Mouse (Mus musculus): ENCODE measurements around the gene Zfp148. TPM values are rescaled to one million over a fixed set of nuclear protein-coding genes. Genes with fewer than 3 reads are reported as not detected.
A peak's percentile ranks its signal among the peaks of the same experiment; 100 is the strongest.
"Not testable (repeated sequence)": the region's sequence is repeated elsewhere in the genome, so short reads cannot be mapped to it uniquely, and the experiment has no call there.

Zfp148 gene
- 59.0 and 62.5 TPM in 2 replicates for polyA plus RNA-seq (2016; fragmentation: Nextera tagmentation; extraction: Ambion mirVana)

- H3K9me3 ChIP-seq (replicated peaks); H3K27me3 ChIP-seq; H3K36me3 ChIP-seq: not testable (repeated sequence)
- WGBS: 4% methylated on average over 50 of the region's 50 CpGs
- Histone ChIP-seq H3K9ac (peak within 1 kb of the TSS; percentile 99), H3K4me1 (peaks cover 16% of the 10 kb centered on the region), H3K27ac (peak within 1 kb of the TSS; percentile 97), H3K4me2 (replicated peaks) (peak within 1 kb of the TSS; percentile 86), H3K4me3 (peak within 1 kb of the TSS; percentile 91)
- peak; percentile 91 for ATAC-seq (ENCODE audit: low FRiP score)
Measured at GRCm38 (mm10) chr16:33379944-33380881, at the start of gene Zfp148. Gene Zfp148 (plus strand): TSS chr16:33380836.

- ATAC-seq (ENCODE audit: low FRiP score): no peak
- no peak overlapping the region for H3K4me2 ChIP-seq (replicated peaks)
- no peaks in the 10 kb centered on the region for H3K36me3 ChIP-seq
- H3K9me3 ChIP-seq (replicated peaks): no peaks in the 10 kb centered on the region
- no peak overlapping the region for H3K27ac ChIP-seq
- H3K4me1 ChIP-seq: peaks cover 4% of the 10 kb centered on the region
- H3K4me3 ChIP-seq: no peak overlapping the region
- 84% methylated on average over 14 of the region's 14 CpGs for WGBS
- no peaks in the 10 kb centered on the region for H3K27me3 ChIP-seq
- no peak overlapping the region for H3K9ac ChIP-seq
Measured at GRCm38 (mm10) chr16:33333015-33333414, 47.6 kb upstream of the Zfp148 start.

GRCm38 (mm10) chr16:33337177-33337576, 43.5 kb upstream of the Zfp148 start:
- peaks cover 4% of the 10 kb centered on the region for H3K4me1 ChIP-seq
- H3K9me3 ChIP-seq (replicated peaks): no peaks in the 10 kb centered on the region
- H3K4me3 ChIP-seq: no peak overlapping the region
- no peaks in the 10 kb centered on the region for H3K27me3 ChIP-seq
- 18% methylated on average over 8 of the region's 8 CpGs for WGBS
- no peak overlapping the region for H3K27ac ChIP-seq
- ATAC-seq (ENCODE audit: low FRiP score): no peak
- no peaks in the 10 kb centered on the region for H3K36me3 ChIP-seq
- peak overlapping the region; percentile 26; the same call in 1 of the 2 replicates for H3K4me2 ChIP-seq (replicated peaks)
- no peak overlapping the region for H3K9ac ChIP-seq

- Histone ChIP-seq H3K9ac (no peak overlapping the region), H3K27me3 (no peaks in the 10 kb centered on the region), H3K27ac (no peak overlapping the region), H3K4me1 (peaks cover 4% of the 10 kb centered on the region), H3K9me3 (replicated peaks) (no peaks in the 10 kb centered on the region), H3K4me3 (no peak overlapping the region), H3K4me2 (replicated peaks) (no peak overlapping the region), H3K36me3 (no peaks in the 10 kb centered on the region)
- WGBS: 86% methylated on average over 10 of the region's 10 CpGs
- no peak for ATAC-seq (ENCODE audit: low FRiP score)
Measured at GRCm38 (mm10) chr16:33337681-33338080, 43.0 kb upstream of the Zfp148 start.

GRCm38 (mm10) chr16:33338492-33338891, 42.1 kb upstream of the Zfp148 start:
- Histone ChIP-seq H3K36me3 (no peaks in the 10 kb centered on the region), H3K4me3 (no peak overlapping the region), H3K4me1 (peaks cover 4% of the 10 kb centered on the region), H3K9ac (no peak overlapping the region), H3K27me3 (no peaks in the 10 kb centered on the region), H3K4me2 (replicated peaks) (no peak overlapping the region), H3K9me3 (replicated peaks) (no peaks in the 10 kb centered on the region), H3K27ac (no peak overlapping the region)
- WGBS: 66% methylated on average over 4 of the region's 4 CpGs
- ATAC-seq (ENCODE audit: low FRiP score): no peak

GRCm38 (mm10) chr16:33339476-33339875, 41.2 kb upstream of the Zfp148 start:
- Histone ChIP-seq H3K4me1 (peaks cover 4% of the 10 kb centered on the region), H3K4me3 (no peak overlapping the region), H3K36me3 (no peaks in the 10 kb centered on the region), H3K4me2 (replicated peaks) (no peak overlapping the region), H3K9ac (no peak overlapping the region), H3K27me3 (no peaks in the 10 kb centered on the region), H3K9me3 (replicated peaks) (no peaks in the 10 kb centered on the region), H3K27ac (no peak overlapping the region)
- 89% methylated on average over 2 of the region's 2 CpGs for WGBS
- no peak for ATAC-seq (ENCODE audit: low FRiP score)

- WGBS: 46% methylated on average over 1 of the region's 1 CpGs
- Histone ChIP-seq H3K27ac (no peak overlapping the region), H3K27me3 (no peaks in the 10 kb centered on the region), H3K9ac (no peak overlapping the region), H3K4me3 (no peak overlapping the region), H3K4me2 (replicated peaks) (no peak overlapping the region), H3K4me1 (peaks cover under 1% of the 10 kb centered on the region), H3K36me3 (no peaks in the 10 kb centered on the region), H3K9me3 (replicated peaks) (no peaks in the 10 kb centered on the region)
- no peak for ATAC-seq (ENCODE audit: low FRiP score)
Measured at GRCm38 (mm10) chr16:33342356-33342755, 38.3 kb upstream of the Zfp148 start.

GRCm38 (mm10) chr16:33343106-33343505, 37.5 kb upstream of the Zfp148 start:
- no peak overlapping the region for H3K27ac ChIP-seq
- H3K27me3 ChIP-seq: no peaks in the 10 kb centered on the region
- H3K4me1 ChIP-seq: no peaks in the 10 kb centered on the region; the same call in 1 of the 2 replicates
- no peak for ATAC-seq (ENCODE audit: low FRiP score)
- WGBS: 59% methylated on average over 5 of the region's 5 CpGs
- no peak overlapping the region for H3K4me2 ChIP-seq (replicated peaks)
- H3K9me3 ChIP-seq (replicated peaks): no peaks in the 10 kb centered on the region
- H3K4me3 ChIP-seq: no peak overlapping the region
- no peak overlapping the region for H3K9ac ChIP-seq
- no peaks in the 10 kb centered on the region for H3K36me3 ChIP-seq

GRCm38 (mm10) chr16:33343601-33344000, 37.0 kb upstream of the Zfp148 start:
- no peaks in the 10 kb centered on the region; the same call in 1 of the 2 replicates for H3K4me1 ChIP-seq
- 89% methylated on average over 7 of the region's 7 CpGs for WGBS
- ATAC-seq (ENCODE audit: low FRiP score): no peak

GRCm38 (mm10) chr16:33344379-33344778, 36.3 kb upstream of the Zfp148 start:
- Histone ChIP-seq H3K27me3 (no peaks in the 10 kb centered on the region), H3K4me3 (no peak overlapping the region), H3K9me3 (replicated peaks) (no peaks in the 10 kb centered on the region), H3K4me1 (no peaks in the 10 kb centered on the region; the same call in 1 of the 2 replicates), H3K27ac (no peak overlapping the region), H3K36me3 (no peaks in the 10 kb centered on the region), H3K4me2 (replicated peaks) (no peak overlapping the region), H3K9ac (no peak overlapping the region)
- 57% methylated on average over 8 of the region's 9 CpGs for WGBS
- ATAC-seq (ENCODE audit: low FRiP score): no peak

More at GRCm38 (mm10) chr16:33343601-33344000, 37.0 kb upstream of the Zfp148 start:
- Histone ChIP-seq H3K9ac (no peak overlapping the region), H3K9me3 (replicated peaks) (no peaks in the 10 kb centered on the region), H3K36me3 (no peaks in the 10 kb centered on the region), H3K27me3 (no peaks in the 10 kb centered on the region), H3K4me2 (replicated peaks) (no peak overlapping the region), H3K27ac (no peak overlapping the region), H3K4me3 (no peak overlapping the region)

- no peak overlapping the region for H3K4me2 ChIP-seq (replicated peaks)
- no peak for ATAC-seq (ENCODE audit: low FRiP score)
- no peak overlapping the region for H3K4me3 ChIP-seq
- no peaks in the 10 kb centered on the region for H3K9me3 ChIP-seq (replicated peaks)
- H3K36me3 ChIP-seq: no peaks in the 10 kb centered on the region
- 86% methylated on average over 4 of the region's 4 CpGs for WGBS
- no peaks in the 10 kb centered on the region for H3K27me3 ChIP-seq
- H3K27ac ChIP-seq: no peak overlapping the region
- no peaks in the 10 kb centered on the region; the same call in 1 of the 2 replicates for H3K4me1 ChIP-seq
- no peak overlapping the region for H3K9ac ChIP-seq
Measured at GRCm38 (mm10) chr16:33344875-33345274, 35.8 kb upstream of the Zfp148 start.

GRCm38 (mm10) chr16:33346376-33346775, 34.3 kb upstream of the Zfp148 start:
- no peak overlapping the region for H3K27ac ChIP-seq

More at GRCm38 (mm10) chr16:33346376-33346775, 34.3 kb upstream of the Zfp148 start:
- Histone ChIP-seq H3K4me2 (replicated peaks) (no peak overlapping the region), H3K4me3 (no peak overlapping the region), H3K27me3 (no peaks in the 10 kb centered on the region), H3K9ac (no peak overlapping the region), H3K9me3 (replicated peaks) (no peaks in the 10 kb centered on the region), H3K4me1 (no peaks in the 10 kb centered on the region; the same call in 1 of the 2 replicates), H3K36me3 (no peaks in the 10 kb centered on the region)
- WGBS: 57% methylated on average over 3 of the region's 3 CpGs
- no peak for ATAC-seq (ENCODE audit: low FRiP score)

Data from hindbrain, embryonic 12.5 days (tissue).